Mouse (Mus musculus): ENCODE measurements at regions not wholly inside any gene's neighbourhood (a gene's known extent, or its start where the extent isn't known, plus 50 kb on each side); places are given as distances from the start of the nearest gene placed in this dataset.

DNA sequence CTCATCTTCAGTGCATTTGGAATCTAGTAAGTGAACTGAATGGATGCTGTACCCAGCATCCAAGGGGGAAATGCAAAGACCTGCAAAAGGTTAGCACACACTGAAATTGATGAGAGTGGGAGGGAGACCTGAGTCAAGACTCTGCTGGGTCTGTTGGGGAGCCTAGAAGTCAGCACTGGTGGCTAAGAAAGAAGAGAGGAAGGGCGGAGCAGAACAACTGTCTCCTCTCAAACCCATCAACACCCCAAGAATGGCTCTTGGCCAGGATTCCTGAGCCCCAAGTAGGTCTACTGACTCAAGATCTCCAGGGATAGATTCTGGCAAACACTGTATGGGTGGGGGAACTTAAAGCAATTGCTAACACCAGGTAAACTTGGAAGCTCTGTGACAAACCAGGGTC lies 57.7 kb upstream of the Prickle1 start:
- H3K4me2 ChIP-seq, result no peak overlapping the region
- whole genome bisulfite sequencing, result 100% methylated on average over 1 of the region's 1 CpGs
- H3K4me1 ChIP-seq, result no peaks in the 10 kb centered on the region
- no peak overlapping the region for H3K27ac ChIP-seq (replicated peaks)
- H3K9me3 ChIP-seq (replicated peaks), result no peaks in the 10 kb centered on the region
- H3K4me3 ChIP-seq (replicated peaks), result no peak overlapping the region
- no peaks in the 10 kb centered on the region for H3K27me3 ChIP-seq (replicated peaks)
- no peak for ATAC-seq (ENCODE audit: low FRiP score)
- no peaks in the 10 kb centered on the region for H3K36me3 ChIP-seq
- no peak overlapping the region for H3K9ac ChIP-seq (replicated peaks)

- Histone ChIP-seq H3K27me3 (replicated peaks) (no peaks in the 10 kb centered on the region), H3K9me3 (replicated peaks) (no peaks in the 10 kb centered on the region), H3K4me3 (replicated peaks) (no peak overlapping the region), H3K27ac (replicated peaks) (no peak overlapping the region), H3K4me2 (no peak overlapping the region), H3K4me1 (no peaks in the 10 kb centered on the region), H3K9ac (replicated peaks) (no peak overlapping the region), H3K36me3 (no peaks in the 10 kb centered on the region)
- ATAC-seq (ENCODE audit: low FRiP score), result no peak
- WGBS, result 67% methylated on average over 14 of the region's 14 CpGs
Measured at GRCm38 (mm10) chr15:93650981-93651757, 55.5 kb upstream of the Prickle1 start.

GRCm38 (mm10) chr15:93650009-93650522 lies 54.4 kb upstream of the Prickle1 start:
- Histone ChIP-seq H3K9me3 (replicated peaks) (no peaks in the 10 kb centered on the region), H3K27me3 (replicated peaks) (no peaks in the 10 kb centered on the region), H3K4me2 (no peak overlapping the region), H3K4me1 (no peaks in the 10 kb centered on the region), H3K9ac (replicated peaks) (no peak overlapping the region), H3K27ac (replicated peaks) (no peak overlapping the region), H3K36me3 (no peaks in the 10 kb centered on the region), H3K4me3 (replicated peaks) (no peak overlapping the region)
- 94% methylated on average over 2 of the region's 2 CpGs for WGBS
- ATAC-seq (ENCODE audit: low FRiP score), result no peak

GRCm38 (mm10) chr15:93648646-93649045 lies 53.0 kb upstream of the Prickle1 start:
- Histone ChIP-seq H3K9ac (replicated peaks) (no peak overlapping the region), H3K4me2 (no peak overlapping the region), H3K4me3 (replicated peaks) (no peak overlapping the region), H3K36me3 (no peaks in the 10 kb centered on the region), H3K27ac (replicated peaks) (no peak overlapping the region), H3K9me3 (replicated peaks) (no peaks in the 10 kb centered on the region), H3K27me3 (replicated peaks) (no peaks in the 10 kb centered on the region), H3K4me1 (0 out of 2 replicates have a peak, but pooled peaks cover under 1% of the 10 kb centered on the region)
- ATAC-seq (ENCODE audit: low FRiP score), result no peak
- WGBS, result 80% methylated on average over 4 of the region's 4 CpGs

DNA sequence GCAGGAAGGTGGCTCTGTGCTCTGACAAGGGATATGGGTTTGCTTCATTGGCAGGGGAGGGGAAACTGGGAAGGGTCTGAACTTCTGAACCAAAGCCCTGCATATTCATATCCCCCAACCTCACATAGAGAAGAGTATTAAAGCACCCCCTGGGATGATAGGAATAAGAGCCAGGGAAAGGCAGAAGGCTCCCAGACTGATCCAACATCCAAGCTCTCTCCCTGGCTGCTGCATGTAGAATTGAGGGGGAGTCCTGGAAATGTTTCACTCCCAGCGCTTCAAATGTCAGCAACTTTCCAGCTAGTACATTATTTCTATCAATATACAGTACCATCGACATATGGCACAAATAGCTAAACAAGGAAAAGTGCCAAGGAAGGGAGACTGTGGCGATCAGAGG lies 51.1 kb upstream of the Prickle1 start:
- ATAC-seq (ENCODE audit: low FRiP score), result no peak
- 91% methylated on average over 3 of the region's 3 CpGs for WGBS
- no peak overlapping the region for H3K9ac ChIP-seq (replicated peaks)

DNA sequence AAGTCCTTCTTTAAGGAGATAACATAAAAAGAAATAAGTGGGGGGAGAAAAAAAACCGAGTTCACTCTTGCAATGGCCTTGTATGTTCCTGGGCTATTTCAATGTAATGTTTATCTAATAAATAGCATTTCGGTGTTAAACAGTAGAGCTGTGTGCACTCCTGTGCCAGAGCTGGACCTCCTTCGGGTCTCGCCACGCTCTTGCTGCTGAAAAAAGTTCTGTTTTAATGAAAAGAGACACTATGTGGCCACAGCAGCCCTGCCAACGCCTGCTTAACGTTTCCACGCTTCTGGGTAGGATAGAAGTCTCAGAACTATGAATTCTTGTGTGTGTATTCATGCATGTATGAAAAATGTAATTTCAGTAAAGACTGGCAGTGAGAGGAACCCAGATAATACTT lies 50.3 kb upstream of the Prickle1 start:
- Histone ChIP-seq H3K9me3 (replicated peaks) (no peaks in the 10 kb centered on the region), H3K4me3 (replicated peaks) (no peak overlapping the region), H3K4me2 (no peak overlapping the region), H3K27ac (replicated peaks) (no peak overlapping the region), H3K4me1 (peaks cover 4% of the 10 kb centered on the region; the same call in 1 of the 2 replicates), H3K27me3 (replicated peaks) (no peaks in the 10 kb centered on the region), H3K9ac (replicated peaks) (no peak overlapping the region), H3K36me3 (no peaks in the 10 kb centered on the region)
- ATAC-seq (ENCODE audit: low FRiP score), result no peak
- 80% methylated on average over 8 of the region's 8 CpGs for WGBS

More for the DNA sequence above, 51.1 kb upstream of the Prickle1 start:
- Histone ChIP-seq H3K27me3 (replicated peaks) (no peaks in the 10 kb centered on the region), H3K36me3 (no peaks in the 10 kb centered on the region), H3K4me3 (replicated peaks) (no peak overlapping the region), H3K4me2 (no peak overlapping the region), H3K4me1 (peaks cover 4% of the 10 kb centered on the region; the same call in 1 of the 2 replicates), H3K9me3 (replicated peaks) (no peaks in the 10 kb centered on the region), H3K27ac (replicated peaks) (no peak overlapping the region)
